Mouse (Mus musculus): ENCODE data around the gene Gsg1l.

GRCm38 (mm10) chr7:126019966-126020365 lies 62.2 kb downstream of the Gsg1l start:
- no peak for TF ChIP-seq TAL1 (IDR thresholded peaks at IDR 0.05; ENCODE audit: low read length)
- no peak for TF ChIP-seq GATA1 (IDR thresholded peaks at IDR 0.05; ENCODE audit: low read length)

Measured in erythroblast, embryonic 14.5 days (primary cell).